Mouse (Mus musculus) heart, embryonic 14.5 days (tissue): ENCODE measurements around the gene Abca1. TPM values are rescaled to one million over a fixed set of nuclear protein-coding genes. Genes with fewer than 3 reads are reported as not detected.

Experiments
- ATAC-seq: fragments of 200-750 bp; cut with Nextera tagmentation; 2 replicates; pipeline ENCODE4 v1.8.0; 2017; ENCODE audit warnings: low read depth, moderate TSS enrichment; ENCODE audit not compliant: insufficient number of reproducible peaks, insufficient read depth, low FRiP score
- H3K27ac ChIP-seq, 2 experiments: fragments of 200-500 bp in 1 of 2; fragments of 300-500 bp in 1 of 2; sonication (generic) in 1 of 2; replicated peaks in 1 of 2; 2 replicates each; pipeline ENCODE4 v1.5.1; 2012 to 2014; ENCODE audit warnings: low read depth in 2 of 2, low read length in 2 of 2, control low read depth in 1 of 2, mild to moderate bottlenecking in 1 of 2, mixed read lengths in 1 of 2; ENCODE audit not compliant: control insufficient read depth in 1 of 2, insufficient read depth in 1 of 2
- H3K27me3 ChIP-seq: fragments of 300-500 bp; sonication (generic); 2 replicates; pipeline ENCODE4 v1.6.1; 2014; ENCODE audit warnings: mild to moderate bottlenecking, low read length, control low read depth; ENCODE audit not compliant: control insufficient read depth, insufficient read depth
- H3K36me3 ChIP-seq: fragments of 300-500 bp; sonication (generic); 2 replicates; pipeline ENCODE4 v1.6.1; 2014; ENCODE audit warnings: mild to moderate bottlenecking, control low read depth, low read length, mixed read lengths; ENCODE audit not compliant: control insufficient read depth, insufficient read depth
- H3K4me1 ChIP-seq, 2 experiments: fragments of 200-500 bp in 1 of 2; fragments of 300-500 bp in 1 of 2; sonication (generic) in 1 of 2; 2 replicates each; pipeline ENCODE4 v1.6.1; 2012 to 2014; ENCODE audit warnings: low read length in 2 of 2, control low read depth in 1 of 2, mixed read lengths in 1 of 2; ENCODE audit not compliant: control insufficient read depth in 2 of 2, insufficient read depth in 2 of 2
- H3K4me2 ChIP-seq: fragments of 300-500 bp; sonication (generic); 2 replicates; pipeline ENCODE4 v1.6.1; 2014; ENCODE audit warnings: mild to moderate bottlenecking, low read length
- H3K4me3 ChIP-seq, 2 experiments: fragments of 200-500 bp in 1 of 2; fragments of 300-500 bp in 1 of 2; sonication (generic) in 1 of 2; 2 replicates each; pipeline ENCODE4 v1.5.1; 2012 to 2014; ENCODE audit warnings: low read length in 2 of 2, mild to moderate bottlenecking in 2 of 2, control low read depth in 1 of 2, low read depth in 1 of 2, moderate library complexity in 1 of 2; ENCODE audit not compliant: control insufficient read depth in 1 of 2, insufficient read depth in 1 of 2
- H3K9ac ChIP-seq: fragments of 300-500 bp; sonication (generic); 2 replicates; pipeline ENCODE4 v1.6.1; 2014; ENCODE audit warnings: mild to moderate bottlenecking, low read length
- H3K9me3 ChIP-seq: fragments of 300-500 bp; sonication (generic); 2 replicates; pipeline ENCODE4 v1.6.1; 2016; ENCODE audit warnings: low read length, control low read depth; ENCODE audit not compliant: control insufficient read depth
- WGBS: fragments of 180-500 bp; shearing (Covaris S2); extraction: QIAGEN DNeasy Blood & Tissue Kit; methylation state at CpG from one replicate; pipeline ENCODE4 v1.1.7; 2014; 5-methylcytosine and 5-hydroxymethylcytosine counted together
- polyA plus RNA-seq: library from polyadenylated mRNA; unstranded; fragments of >200 nt; fragmentation: Nextera tagmentation; extraction: Ambion mirVana; gene quantifications from 2 replicates; pipeline ENCODE4 v1.2.1, GENCODE M21; 2014

Gene Abca1
- polyA plus RNA-seq, 1 experiment from 2014 or later: 7.8 TPM

DNA sequence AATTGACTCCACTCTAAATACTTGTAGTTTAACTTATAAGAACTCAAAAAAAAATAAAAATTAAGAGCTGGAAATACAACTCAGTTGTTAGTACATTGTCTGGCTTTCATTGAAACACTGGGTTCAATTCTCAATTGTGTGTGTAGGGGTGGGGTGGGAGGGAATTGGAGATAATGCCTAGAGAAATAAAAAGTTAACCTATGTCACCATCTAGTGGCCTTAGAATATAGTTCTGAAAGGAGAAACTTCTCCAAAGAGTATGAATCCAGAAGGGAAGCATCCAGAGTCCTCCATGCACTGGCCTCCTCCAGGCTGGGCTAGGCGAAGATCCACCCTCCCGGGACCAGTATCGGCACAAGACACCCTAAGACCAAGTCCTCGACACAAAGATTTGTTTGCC lies 150.5 kb downstream of the Abca1 start:
- Histone ChIP-seq H3K4me1 (peaks cover 2% of the 10 kb centered on the region in 2 experiments; a peak in 2 of 4 replicates), H3K4me3 (no peak overlapping the region), H3K27me3 (no peaks in the 10 kb centered on the region), H3K9ac (no peak overlapping the region), H3K27ac (no peak overlapping the region), H3K36me3 (no peaks in the 10 kb centered on the region), H3K9me3 (no peaks in the 10 kb centered on the region), H3K4me2 (no peak overlapping the region)
- 54% methylated on average over 4 of the region's 4 CpGs for WGBS
- ATAC-seq: no peak

DNA sequence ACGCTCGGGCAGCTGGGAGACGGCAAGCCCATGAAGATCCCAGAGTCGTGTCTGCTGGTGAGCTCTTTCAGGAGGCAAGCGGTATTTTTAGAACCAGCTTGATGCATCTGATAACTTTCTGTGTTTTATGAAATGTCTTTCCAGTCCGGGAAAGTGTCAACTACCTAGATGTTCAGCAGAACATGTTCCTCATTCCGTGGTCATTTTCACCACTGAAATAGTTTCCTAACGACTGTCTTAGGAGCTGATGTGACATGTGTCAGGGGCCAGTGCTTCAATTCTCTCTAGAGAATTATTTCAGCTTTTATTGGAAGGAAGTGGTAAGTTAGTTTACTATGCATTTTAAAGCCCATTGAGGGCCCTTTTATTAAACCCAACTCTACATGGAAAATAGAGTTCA lies 159.5 kb downstream of the Abca1 start:
- no peaks in the 10 kb centered on the region for H3K9me3 ChIP-seq
- no peaks in the 10 kb centered on the region for H3K4me1 ChIP-seq
- WGBS: 29% methylated on average over 8 of the region's 8 CpGs
- no peak overlapping the region; the same call in 1 of the 2 replicates for H3K4me2 ChIP-seq
- H3K27me3 ChIP-seq: no peaks in the 10 kb centered on the region
- H3K36me3 ChIP-seq: no peaks in the 10 kb centered on the region
- H3K27ac ChIP-seq: no peak overlapping the region
- no peak overlapping the region for H3K4me3 ChIP-seq
- no peak for ATAC-seq
- no peak overlapping the region for H3K9ac ChIP-seq

DNA sequence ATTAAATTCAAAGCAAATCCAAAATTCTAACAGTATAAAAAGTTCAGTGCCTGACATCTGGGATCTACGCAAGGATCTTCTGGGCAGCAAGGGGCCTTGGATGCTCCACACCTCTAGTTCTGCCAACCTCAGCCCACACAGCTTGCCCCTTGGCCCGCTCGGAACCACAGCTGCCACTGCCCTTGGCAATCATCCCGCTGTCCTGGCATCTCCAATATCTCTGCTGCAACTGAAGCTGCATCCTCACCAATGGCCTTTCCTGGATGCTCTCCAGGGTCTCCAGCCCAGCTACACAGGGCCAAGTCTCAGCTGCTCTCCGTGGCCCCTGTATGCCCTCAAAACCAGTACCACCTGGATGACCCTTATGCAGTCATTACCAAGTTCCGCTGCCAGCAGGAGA lies 160.2 kb downstream of the Abca1 start:
- Histone ChIP-seq H3K9me3 (no peaks in the 10 kb centered on the region), H3K36me3 (no peaks in the 10 kb centered on the region), H3K4me1 (no peaks in the 10 kb centered on the region), H3K4me3 (no peak overlapping the region), H3K4me2 (no peak overlapping the region), H3K27ac (no peak overlapping the region), H3K27me3 (no peaks in the 10 kb centered on the region), H3K9ac (no peak overlapping the region)
- 92% methylated on average over 6 of the region's 6 CpGs for WGBS
- no peak for ATAC-seq

DNA sequence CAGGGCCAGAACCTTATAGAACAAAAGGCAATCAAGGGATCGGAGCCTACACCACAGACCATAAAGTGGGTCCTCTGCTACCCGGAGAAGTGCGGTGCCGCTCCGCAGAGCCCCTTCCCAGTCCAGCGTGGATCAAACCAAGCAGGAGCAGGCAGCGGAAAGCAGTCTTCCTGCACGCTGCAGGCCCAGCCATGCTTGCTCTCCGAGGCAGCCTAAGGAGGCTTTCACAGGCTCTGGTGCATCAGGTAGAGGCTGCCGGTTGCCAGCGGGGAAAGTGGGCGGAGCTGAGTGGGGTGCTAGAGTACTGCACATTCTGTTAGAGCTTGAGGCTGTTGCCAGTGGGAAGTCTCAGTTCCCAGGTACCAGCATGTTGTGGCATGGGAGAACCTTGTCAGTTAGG lies 170.4 kb downstream of the Abca1 start, which contains the start of gene Nipsnap3a:
Gene Nipsnap3a (plus strand): TSS at position 25 of the 400 bp plus-strand sequence.
- H3K36me3 ChIP-seq: no peaks in the 10 kb centered on the region
- H3K9me3 ChIP-seq: no peaks in the 10 kb centered on the region
- H3K9ac ChIP-seq: 0 out of 2 replicates have a peak within 1 kb of the TSS, but pooled peaks have one; percentile 16
- ATAC-seq: no peak
- peaks cover 0 to 4% of the 10 kb centered on the region in 2 experiments; a peak in 1 of 4 replicates for H3K4me1 ChIP-seq
- no peaks in the 10 kb centered on the region for H3K27me3 ChIP-seq
- H3K27ac ChIP-seq: no peak within 1 kb of the TSS
- peak within 1 kb of the TSS in 1 of 2 experiments; percentile 10; a peak in 1 of 4 replicates for H3K4me3 ChIP-seq
- WGBS: 23% methylated on average over 12 of the region's 12 CpGs
- H3K4me2 ChIP-seq: peak within 1 kb of the TSS; percentile 56

DNA sequence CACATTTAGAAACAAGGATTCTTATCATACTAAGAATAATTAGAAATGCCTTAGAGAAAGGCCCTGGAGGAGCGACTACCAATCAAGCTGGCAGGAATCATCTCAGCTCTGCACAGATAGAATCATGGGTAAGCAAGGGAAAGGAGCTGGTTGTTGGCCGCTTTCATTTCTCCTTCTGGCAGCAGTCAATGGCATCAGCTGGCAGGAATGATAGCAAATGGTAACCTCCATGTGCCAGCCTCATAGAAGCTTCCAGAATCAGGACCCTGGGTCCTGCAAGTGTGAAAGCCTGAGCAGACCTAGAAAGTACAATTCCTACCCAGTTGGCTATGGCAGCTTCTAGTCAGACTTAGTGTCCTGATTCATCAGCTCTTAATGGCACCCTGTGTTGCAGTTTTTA lies 173.4 kb downstream of the Abca1 start:
- H3K27ac ChIP-seq: no peak overlapping the region
- H3K4me3 ChIP-seq: no peak overlapping the region
- 72% methylated on average over 2 of the region's 2 CpGs for WGBS
- peaks cover 0 to 4% of the 10 kb centered on the region in 2 experiments; a peak in 1 of 4 replicates for H3K4me1 ChIP-seq
- ATAC-seq: no peak
- no peaks in the 10 kb centered on the region for H3K9me3 ChIP-seq
- no peaks in the 10 kb centered on the region for H3K27me3 ChIP-seq
- H3K4me2 ChIP-seq: no peak overlapping the region
- no peak overlapping the region for H3K9ac ChIP-seq
- H3K36me3 ChIP-seq: no peaks in the 10 kb centered on the region

DNA sequence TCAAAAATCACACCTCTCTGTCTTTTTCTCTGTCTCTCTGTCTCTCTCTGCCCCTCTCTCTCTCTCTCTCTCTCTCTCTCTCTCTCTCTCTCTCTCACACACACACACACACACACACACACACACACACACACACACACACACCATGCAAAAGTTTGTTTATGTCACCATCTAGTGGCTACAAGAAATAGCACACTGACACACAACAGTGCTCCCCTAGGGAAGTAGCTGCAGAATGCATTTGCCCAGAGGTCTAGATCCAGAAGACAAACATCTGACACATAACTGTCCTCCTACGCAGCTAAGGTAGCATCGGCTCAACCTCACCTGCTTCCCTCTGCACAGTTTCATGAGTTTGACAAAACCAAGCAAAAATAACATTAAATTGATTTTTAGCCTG lies 174.5 kb downstream of the Abca1 start:
- Histone ChIP-seq H3K27ac (no peak overlapping the region), H3K4me2 (no peak overlapping the region), H3K9me3 (no peaks in the 10 kb centered on the region), H3K9ac (no peak overlapping the region), H3K4me3 (no peak overlapping the region), H3K4me1 (peaks cover 0 to 4% of the 10 kb centered on the region in 2 experiments; a peak in 1 of 4 replicates), H3K27me3 (no peaks in the 10 kb centered on the region), H3K36me3 (no peaks in the 10 kb centered on the region)
- 62% methylated on average over 2 of the region's 2 CpGs for WGBS
- ATAC-seq: no peak

Other genes starting within 250 kb of the Abca1 start
- gene Olfr272, start 240.7 kb downstream of the Abca1 start, polyA plus RNA-seq: not detected in 2 replicates
- not detected in 2 replicates for gene Olfr270, start 195.3 kb downstream of the Abca1 start, polyA plus RNA-seq
- gene Nipsnap3a, start 170.6 kb downstream of the Abca1 start, polyA plus RNA-seq: not detected in 2 replicates
- gene Nipsnap3b, start 148.0 kb downstream of the Abca1 start, polyA plus RNA-seq: 79.8 and 84.1 TPM in 2 replicates